8 mouse cellular contexts compared by ENCODE assay signal in the genomic region with DNA sequence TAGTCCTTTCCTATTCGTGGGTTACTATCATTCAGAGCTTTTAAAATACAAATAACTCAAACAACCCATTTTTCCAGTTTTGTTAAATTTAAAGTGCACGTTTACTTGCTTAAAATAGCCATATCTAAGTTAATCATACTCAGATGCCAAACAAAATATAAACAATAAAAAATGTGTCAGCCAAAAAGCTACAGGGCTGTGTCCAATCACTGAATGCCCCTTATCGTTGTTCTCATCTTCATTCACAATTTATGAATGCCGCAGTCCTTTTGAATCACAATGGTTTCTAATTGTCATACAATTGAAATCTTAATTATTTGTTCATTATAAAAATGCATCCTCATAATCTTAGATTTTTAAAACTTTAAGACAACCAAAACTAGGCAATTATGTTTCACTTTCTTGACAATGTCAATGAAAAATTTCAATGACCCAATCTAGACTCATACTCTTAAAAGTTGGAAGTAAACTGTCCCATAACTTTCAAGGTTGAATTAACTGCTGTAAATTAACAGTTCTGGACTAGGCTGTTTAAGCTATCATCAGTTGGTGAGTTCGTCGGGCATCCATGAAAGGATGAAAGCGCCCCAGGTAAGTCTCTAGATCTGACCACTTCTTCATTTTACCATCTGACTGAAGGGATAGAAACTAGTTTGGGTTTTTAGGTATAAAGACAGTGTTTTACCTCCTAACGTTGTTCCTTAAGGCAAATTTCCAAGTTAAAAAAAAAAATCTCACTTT.
DNase-seq lines count a peak whose midpoint lies in the region; ATAC-seq lines count a peak whose summit lies in the region.

No protein-coding gene starts in this region.

- WGBS in forebrain, embryonic 16.5 days, result 9% methylated on average over 8 of the region's 8 CpGs
- WGBS in liver, embryonic 12.5 days (ENCODE audit: insufficient replicate concordance), result 29% methylated on average over 8 of the region's 8 CpGs

- H3K27me3 ChIP-seq in erythroblast, embryonic 14.5 days (ENCODE audit: control insufficient read depth), result peaks cover 63% of the 10 kb centered on the region
- no peaks in the 10 kb centered on the region for H3K27me3 ChIP-seq in forebrain, embryonic 16.5 days (replicated peaks; ENCODE audit: control insufficient read depth, insufficient read depth, low read length)
- peaks cover 61% of the 10 kb centered on the region for H3K27me3 ChIP-seq in liver, embryonic 12.5 days (replicated peaks)

- peak; percentile 35 for DNase-seq in 3T3-L1 (ENCODE audit: low read depth, low spot score)
- DNase-seq in spleen, adult 18-20 months, result no peak
- DNase-seq in right cerebral cortex, postnatal 10 days (ENCODE audit: low spot score in 2 of 2), result no peak
- DNase-seq in cerebellum, adult 9-10 months, result no peak

- no peak for ATAC-seq in erythroblast, adult 5-6 weeks (replicated peaks; ENCODE audit: low FRiP score, poor library complexity, severe bottlenecking)
- ATAC-seq in forebrain, embryonic 16.5 days, result no peak
- no peak for ATAC-seq in liver, embryonic 12.5 days

- H3K27ac ChIP-seq in forebrain, embryonic 16.5 days (ENCODE audit: low read length), result peak overlapping the region; percentile 100
- H3K27ac ChIP-seq in liver, embryonic 12.5 days, result no peak overlapping the region

- H3K9ac ChIP-seq in forebrain, embryonic 16.5 days (replicated peaks; ENCODE audit: low read depth, low read length), result peak overlapping the region; percentile 100
- peak overlapping the region; percentile 76 for H3K9ac ChIP-seq in liver, embryonic 12.5 days

- H3K4me1 ChIP-seq in erythroblast, embryonic 14.5 days (ENCODE audit: control insufficient read depth), result no peaks in the 10 kb centered on the region
- peaks cover 3% of the 10 kb centered on the region; the same call in 1 of the 2 replicates for H3K4me1 ChIP-seq in forebrain, embryonic 16.5 days (replicated peaks; ENCODE audit: control insufficient read depth, insufficient read depth, low read length)
- H3K4me1 ChIP-seq in liver, embryonic 12.5 days, result peaks cover 8% of the 10 kb centered on the region; the same call in 1 of the 2 replicates

- H3K4me2 ChIP-seq in forebrain, embryonic 16.5 days (ENCODE audit: low read length), result peak overlapping the region; percentile 97
- peak overlapping the region; percentile 68 for H3K4me2 ChIP-seq in liver, embryonic 12.5 days

- peak overlapping the region; percentile 57 for H3K4me3 ChIP-seq in erythroblast, embryonic 14.5 days (replicated peaks)
- peak overlapping the region; percentile 94 for H3K4me3 ChIP-seq in forebrain, embryonic 16.5 days (replicated peaks; ENCODE audit: low read length)
- H3K4me3 ChIP-seq in liver, embryonic 12.5 days, result peak overlapping the region; percentile 63

- no peaks in the 10 kb centered on the region; the same call in 1 of the 2 replicates for H3K36me3 ChIP-seq in erythroblast, embryonic 14.5 days (ENCODE audit: control insufficient read depth)
- H3K36me3 ChIP-seq in forebrain, embryonic 16.5 days (ENCODE audit: control insufficient read depth, insufficient read depth), result no peaks in the 10 kb centered on the region
- no peaks in the 10 kb centered on the region for H3K36me3 ChIP-seq in liver, embryonic 12.5 days

- no peaks in the 10 kb centered on the region for H3K9me3 ChIP-seq in erythroblast, embryonic 14.5 days (ENCODE audit: control insufficient read depth, low read length)
- H3K9me3 ChIP-seq in forebrain, embryonic 16.5 days (ENCODE audit: control insufficient read depth, low read length), result no peaks in the 10 kb centered on the region
- H3K9me3 ChIP-seq in liver, embryonic 12.5 days (replicated peaks), result no peaks in the 10 kb centered on the region
